Mouse (Mus musculus) right cerebral cortex, postnatal 36 days (tissue): ENCODE measurements around the gene Higd1c.
"Not testable (repeated sequence)": the region's sequence is repeated elsewhere in the genome, so short reads cannot be mapped to it uniquely, and the experiment has no call there.

Experiments used
- DNase-seq, 2 experiments: peaks; one replicate each; pipeline ENCODE4 v3.0.0; 2022; ENCODE audit warnings: low spot score in 2 of 2, mixed read lengths in 1 of 2

Higd1c gene

DNA sequence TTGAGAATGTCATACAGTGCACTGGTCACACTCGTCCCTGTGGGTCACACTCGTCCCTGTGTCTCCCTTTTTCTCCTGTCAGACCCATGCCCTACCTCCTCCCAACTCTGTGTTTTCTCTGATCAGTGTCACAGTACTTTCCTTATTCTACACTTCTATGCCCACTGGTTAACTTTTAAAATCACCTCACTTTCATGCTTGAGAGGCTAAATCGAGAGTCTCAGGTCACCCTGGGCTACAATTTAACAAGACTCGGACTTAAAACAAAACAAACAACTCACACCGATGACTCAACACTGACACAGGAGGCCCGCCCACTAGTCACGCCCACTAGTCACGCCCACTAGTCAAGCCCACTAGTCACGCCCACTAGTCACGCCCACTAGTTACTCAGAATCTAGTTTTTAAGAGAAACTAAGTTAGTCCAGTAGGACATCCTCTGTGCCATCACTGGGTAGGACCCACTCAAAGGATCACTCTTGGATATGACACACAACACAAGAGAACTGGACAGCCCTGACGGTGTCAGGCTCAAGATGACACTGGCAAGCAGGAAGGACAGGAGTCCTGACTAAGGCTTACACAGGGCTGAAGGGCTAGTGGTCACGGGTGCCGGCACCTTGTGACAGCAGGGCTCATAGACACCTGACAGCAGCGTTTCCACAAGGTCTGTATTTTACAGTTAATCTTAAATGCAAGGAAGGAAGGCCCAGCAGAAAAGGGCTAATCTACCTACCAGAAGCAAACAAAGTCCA lies 46.8 kb downstream of the Higd1c start:
- DNase-seq: no peak

GRCm38 (mm10) chr15:100411731-100412130 lies 47.4 kb downstream of the Higd1c start:
- DNase-seq: no peak

GRCm38 (mm10) chr15:100413306-100413705 lies 49.0 kb downstream of the Higd1c start:
- DNase-seq: no peak

GRCm38 (mm10) chr15:100414011-100414410 lies 49.7 kb downstream of the Higd1c start:
- no peak for DNase-seq

GRCm38 (mm10) chr15:100414942-100415341 lies 50.6 kb downstream of the Higd1c start:
- no peak for DNase-seq

GRCm38 (mm10) chr15:100415684-100416083 lies 51.3 kb downstream of the Higd1c start:
- no peak for DNase-seq

DNA sequence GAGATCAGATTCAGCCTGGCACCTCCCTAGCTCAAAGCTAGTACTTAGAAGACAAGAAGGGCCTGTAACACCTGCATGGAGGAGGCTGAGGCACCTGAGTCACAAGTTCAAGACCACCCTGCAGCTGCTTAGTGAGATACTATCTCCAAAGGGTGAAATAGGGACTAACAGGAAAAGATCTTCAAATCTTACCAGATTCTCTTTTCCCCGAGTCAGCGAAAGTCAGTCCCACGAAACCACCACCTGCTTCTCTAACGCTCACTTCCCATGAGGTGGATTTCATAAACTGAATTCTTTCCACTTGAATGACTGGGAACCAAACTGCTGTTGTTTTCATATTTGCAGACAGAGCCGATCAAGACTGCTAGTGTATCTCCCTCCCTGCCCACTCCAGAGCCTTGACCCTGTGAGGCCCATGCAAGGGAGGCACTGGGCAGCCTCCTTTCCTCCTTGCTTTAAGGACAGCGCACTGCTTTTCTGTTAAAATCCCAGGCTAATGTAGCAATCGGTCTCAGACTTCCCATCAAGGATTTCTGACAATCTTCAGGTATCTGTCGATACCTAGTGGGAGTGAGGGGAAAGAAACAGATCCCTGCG lies 53.6 kb downstream of the Higd1c start:
- DNase-seq: no peak

DNA sequence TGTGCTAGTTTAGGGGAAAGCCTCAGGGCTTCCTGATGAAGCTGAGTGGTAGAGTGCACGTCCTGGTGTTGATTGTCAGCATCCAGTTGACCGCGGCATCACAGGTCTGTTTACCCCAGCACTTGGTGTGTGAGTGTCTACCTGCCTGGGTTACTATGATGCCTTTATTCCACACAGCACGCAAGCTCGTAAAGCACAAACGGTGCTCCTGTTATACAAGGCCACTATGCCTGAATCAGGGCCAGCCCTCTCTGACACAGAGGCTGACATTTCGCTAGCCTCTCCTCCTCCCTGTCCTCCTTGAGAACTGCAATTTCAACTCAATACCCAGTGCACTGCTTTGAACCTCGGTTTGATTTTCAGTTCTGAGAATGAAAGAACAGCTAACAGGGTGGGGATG lies 55.0 kb downstream of the Higd1c start:
- no peak for DNase-seq

DNA sequence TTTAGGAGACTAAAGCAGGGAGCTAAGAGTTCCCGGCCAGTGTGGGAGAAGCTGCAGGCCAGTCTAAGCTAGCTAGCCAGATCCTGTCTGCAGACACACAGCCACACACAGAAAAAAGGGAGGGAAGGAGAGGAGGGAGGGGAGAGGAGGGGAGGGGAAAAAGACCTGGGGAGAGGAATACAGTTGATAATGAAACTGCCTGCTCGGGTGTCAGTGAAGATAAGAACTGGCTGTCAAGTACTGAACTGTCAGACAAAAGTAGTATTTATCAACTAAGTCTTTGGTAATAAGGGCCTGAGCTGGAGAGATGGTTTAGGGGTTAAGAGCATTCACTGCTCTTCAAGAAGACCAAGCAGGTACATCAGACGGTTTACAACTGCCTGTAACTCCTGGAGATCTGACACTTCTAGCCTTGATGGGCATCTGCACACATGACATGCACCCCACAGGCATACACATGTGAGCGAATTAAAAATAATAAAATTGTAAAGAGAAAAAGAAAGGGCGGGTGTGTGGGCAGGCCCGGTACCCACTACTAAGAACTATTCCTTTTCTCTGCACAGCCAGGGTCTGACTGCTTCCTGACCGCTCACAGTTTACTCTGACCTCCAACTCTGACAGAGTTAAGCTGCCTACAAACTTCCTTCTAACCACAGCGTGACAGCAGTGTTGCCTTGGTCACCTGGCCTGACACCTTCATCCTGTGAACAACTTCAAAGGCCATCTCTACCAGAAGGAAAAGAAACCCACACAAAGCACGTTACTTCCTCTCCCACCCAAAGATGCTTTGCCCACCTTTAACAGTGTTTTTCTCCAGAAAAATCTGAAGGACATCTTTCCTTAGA lies 55.8 kb downstream of the Higd1c start:
- DNase-seq: no peak

GRCm38 (mm10) chr15:100421059-100421757 lies 56.9 kb downstream of the Higd1c start:
- no peak for DNase-seq

DNA sequence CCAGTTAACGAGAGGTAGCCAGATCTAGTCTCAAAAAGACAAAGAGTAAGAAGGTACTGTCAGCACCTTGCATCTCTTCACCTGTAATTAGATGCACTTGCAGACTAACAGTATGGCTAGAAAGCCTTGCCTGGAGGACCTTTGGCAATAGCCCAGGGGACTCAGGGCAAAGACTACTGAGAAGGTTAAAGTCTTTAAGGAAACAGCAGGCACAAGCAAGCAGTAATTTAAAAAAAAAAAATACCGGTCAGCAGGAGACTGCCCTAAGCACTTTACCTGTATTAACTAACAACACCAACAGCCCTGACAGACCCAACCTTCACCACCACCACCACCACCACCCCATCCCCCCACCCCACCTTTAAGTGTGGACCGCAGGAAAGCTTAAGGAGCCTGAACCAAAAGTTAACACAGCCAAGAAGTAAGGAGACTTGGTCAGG lies 57.4 kb downstream of the Higd1c start, which contains the start of gene Gm5475:
Gene Gm5475, plus strand, starts transcription at position 390 of the 440 bp plus-strand sequence.
- not testable (repeated sequence) for DNase-seq

- no peak for DNase-seq
These were observed 58.1 kb downstream of the Higd1c start for GRCm38 (mm10) chr15:100422476-100422875.

GRCm38 (mm10) chr15:100422899-100423860 lies 58.8 kb downstream of the Higd1c start:
- peak; percentile 94 to 96 for DNase-seq

DNA sequence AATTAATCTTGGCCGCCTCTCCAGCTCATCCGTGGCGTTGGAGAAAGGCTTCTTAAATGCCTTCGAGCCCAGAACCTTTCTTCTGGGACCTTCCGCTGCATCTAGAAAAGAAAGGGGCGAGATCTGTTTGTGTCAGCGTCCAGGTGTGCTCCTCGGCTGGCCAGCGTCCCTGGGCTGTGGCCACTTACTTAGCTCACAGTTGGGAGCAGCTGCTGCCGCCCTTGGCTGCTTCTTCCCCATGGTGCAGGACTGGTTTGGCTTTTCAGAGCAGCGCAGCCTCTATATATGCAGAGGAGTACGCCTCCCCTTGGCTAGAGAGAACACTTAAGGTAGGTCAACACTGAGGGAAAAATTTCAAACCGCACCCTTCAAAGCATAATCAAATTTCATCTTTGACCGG lies 59.6 kb downstream of the Higd1c start:
- DNase-seq: no peak

DNA sequence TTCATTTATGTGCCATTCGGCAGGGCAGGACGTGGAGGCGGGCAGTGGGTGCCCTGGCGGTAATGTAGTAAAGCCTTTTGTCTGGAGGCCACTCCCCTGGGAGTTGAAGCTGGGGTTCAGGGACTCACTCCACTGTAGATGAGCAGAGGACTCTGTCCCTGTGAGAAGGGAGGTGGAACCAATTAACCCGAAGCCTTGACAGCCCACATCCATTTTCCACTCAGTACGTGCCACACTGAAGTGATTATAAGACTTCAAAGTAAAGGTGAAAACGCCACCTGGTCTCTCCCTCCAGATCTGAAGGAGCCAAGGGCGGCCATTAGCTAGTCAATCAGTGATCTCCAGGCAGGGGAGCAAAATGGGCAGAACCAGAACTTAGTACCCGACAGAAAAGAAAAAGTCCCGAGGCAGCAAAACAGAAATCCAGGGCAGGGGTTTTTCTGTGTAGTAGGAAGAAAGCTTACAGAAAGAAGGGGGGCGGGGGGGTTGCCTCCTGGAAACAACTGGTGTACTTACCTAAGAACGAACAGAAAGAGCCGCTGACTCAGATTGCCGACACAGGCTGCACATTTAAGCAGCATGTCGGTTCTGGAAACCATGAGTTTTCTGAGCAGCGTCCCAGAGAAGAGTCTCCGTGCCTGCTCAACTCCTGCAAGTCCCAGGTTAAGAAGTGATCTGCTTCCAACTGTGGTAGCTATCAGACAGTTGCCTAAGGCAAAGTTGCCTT lies 60.2 kb downstream of the Higd1c start, which contains the start of gene Slc11a2:
Gene Slc11a2, minus strand, starts transcription at position 677 of the 727 bp plus-strand sequence.
- DNase-seq: no peak

- no peak for DNase-seq
These were observed 64.1 kb downstream of the Higd1c start for GRCm38 (mm10) chr15:100428296-100428905.

- DNase-seq: no peak
These were observed 65.7 kb downstream of the Higd1c start for GRCm38 (mm10) chr15:100429959-100430565.

GRCm38 (mm10) chr15:100433234-100433633 lies 68.9 kb downstream of the Higd1c start:
- no peak for DNase-seq
